Mouse (Mus musculus): Measurements from ENCODE around the gene Ddx1.

Gene Ddx1

DNA sequence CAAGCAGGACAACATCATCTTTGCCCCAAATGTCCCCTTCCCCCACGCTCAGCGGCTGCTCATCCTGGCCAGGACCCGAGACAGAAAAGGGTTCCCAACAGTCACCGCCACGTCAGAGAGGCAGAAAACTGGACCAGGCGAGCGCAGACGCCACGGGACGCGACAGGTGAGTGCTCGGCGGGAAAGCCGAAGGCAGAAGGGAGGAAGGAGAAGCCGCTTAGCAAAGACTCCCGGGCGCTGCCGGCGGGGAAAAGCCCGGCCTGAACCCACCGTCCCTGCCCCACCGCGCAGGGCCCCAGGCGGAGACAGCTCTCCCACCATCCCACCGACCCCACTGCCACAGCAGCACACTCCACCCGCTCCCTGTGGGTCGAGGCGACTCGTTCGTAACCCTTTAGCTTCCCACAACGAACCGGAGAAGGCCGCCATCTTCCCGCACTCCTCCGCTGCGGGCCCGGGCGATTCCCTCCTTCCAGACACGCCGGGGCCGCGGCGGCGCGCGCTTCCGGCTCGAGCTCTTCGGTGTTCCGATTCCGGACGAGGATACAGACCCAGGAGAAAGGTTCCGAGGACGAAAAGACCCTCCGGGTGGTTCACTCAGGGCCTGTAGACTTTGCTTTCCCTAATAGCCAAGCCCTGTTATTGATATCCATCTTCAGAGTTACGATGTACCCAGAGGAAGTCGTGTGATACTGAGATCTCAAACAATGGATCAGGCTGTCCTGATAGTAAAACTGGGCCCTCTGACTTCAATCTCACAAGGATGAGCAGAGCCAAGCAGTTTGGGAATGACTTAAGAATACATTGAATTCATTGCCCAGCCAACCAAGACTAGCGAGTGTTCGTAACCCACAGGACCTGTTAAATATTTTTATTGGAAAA, at the start of gene Ddx1:
Gene Ddx1, minus strand, starts transcription at position 523 of the 882 bp plus-strand sequence.
- DNase-seq (ENCODE audit: low read depth) = peak; percentile 94

DNA sequence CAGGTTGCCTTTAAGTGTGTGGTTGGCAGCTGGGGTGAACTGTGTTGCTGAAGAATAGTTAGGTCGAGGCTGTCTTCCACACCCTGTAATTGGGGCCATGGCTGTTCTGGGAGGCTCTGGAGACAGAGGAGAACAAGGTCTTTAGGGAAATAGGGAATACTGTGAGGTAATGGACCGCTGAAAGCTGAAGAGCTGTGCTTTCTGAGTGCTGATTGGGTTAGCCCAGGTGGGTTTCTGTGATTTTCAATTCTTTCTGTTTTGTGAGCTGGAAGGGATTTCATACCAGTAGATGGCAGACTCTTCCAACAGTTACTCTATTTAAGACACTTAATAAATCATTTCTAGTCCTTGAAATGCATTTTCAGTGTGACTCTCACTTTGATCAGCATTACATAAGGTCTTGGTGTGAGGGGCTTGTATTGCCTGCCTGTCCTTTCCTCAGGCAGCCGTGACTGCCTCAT, 44.4 kb upstream of the Ddx1 start:
- DNase-seq (ENCODE audit: low read depth) = peak; percentile 37

DNA sequence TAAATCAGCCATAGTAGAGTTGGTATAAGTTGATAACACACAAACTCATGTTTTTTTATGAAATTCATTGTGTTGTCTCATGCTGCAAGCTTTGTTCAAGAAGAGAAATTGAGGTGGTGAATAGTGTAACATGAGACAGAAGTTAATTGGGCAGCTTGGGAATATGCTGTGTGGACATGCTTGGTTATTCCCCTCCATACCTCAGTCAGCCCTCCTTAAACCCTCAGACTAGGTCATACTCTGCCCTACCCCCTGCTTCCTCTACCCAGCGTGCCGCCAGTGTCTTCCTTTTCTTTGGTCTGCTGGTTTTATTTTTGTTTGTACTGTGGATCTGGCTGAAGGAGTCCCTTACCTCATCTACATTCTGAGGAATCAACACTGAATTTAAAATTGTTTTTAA, 42.4 kb upstream of the Ddx1 start:
- no peak for DNase-seq (ENCODE audit: low read depth)

DNA sequence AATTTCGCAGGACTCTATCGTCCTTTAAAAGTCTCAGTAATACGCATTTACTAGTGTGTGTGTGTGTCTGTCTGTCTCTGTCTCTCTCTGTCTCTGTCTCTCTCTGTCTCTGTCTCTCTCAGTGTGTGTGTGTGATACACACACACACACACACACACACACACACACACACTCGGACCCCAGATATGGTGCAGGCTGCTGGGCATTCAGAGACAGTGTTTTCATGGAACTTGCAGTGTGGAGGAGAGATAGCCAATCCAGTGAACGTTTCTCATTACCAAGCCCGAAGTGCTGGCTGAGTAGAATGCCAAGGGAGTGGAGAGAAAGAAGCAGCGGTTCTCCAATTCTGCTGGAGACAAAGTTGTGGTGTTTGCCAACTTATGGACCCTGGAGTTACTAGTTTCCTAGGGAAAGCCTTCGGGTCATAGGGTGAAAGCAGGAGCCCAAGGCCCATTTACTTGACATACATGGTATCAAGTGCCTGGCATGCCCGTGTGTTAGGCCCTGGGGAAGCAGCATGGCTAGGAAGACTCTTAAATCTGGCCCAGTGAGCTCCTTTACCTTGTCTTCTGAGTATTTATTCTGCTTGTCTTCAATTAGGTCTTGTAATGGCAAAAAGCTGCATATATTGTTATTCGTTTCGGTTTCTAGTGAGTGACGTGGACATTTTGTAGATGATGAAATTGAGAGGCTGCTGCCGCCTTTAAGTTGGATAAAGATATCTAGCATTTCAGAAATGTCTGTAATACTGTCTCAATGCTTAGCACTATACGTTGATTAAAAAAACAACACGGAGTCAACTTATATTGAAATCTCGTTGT, 20.8 kb upstream of the Ddx1 start:
- DNase-seq (ENCODE audit: low read depth) = peak; percentile 29

DNA sequence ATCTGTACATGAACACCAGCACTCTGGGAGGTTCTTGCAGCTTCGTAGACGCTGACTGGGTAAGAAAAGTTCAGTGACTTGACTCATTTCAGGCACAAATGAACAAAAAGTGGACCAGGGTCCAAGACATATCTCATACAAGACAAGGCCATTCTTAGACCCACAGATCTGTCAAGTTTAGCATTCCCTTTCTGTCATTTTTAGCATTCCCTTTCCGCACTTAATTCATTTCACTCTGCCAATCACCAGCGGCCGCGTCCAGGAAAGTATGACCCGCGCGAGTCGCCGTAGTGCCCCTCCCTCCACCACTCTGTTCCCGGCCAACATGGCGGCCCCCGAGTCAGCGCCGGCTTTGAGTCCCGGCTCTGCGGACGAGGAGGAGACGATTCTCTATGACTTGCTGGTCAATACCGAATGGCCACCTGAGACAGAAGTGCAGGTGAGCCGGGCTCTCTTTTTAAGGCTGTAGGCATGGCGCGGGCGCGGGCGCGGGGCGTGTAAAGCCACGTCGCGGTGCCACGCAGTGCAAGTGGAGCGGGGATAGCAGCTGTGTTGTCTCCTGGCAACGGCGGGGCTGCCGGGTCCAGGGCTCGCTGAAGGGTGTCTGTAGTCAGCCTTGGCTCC, 19.9 kb upstream of the Ddx1 start, which contains the start of gene Nbas:
Gene Nbas, plus strand, starts transcription at position 308 of the 624 bp plus-strand sequence.
- peak; percentile 87 for DNase-seq (ENCODE audit: low read depth)

DNA sequence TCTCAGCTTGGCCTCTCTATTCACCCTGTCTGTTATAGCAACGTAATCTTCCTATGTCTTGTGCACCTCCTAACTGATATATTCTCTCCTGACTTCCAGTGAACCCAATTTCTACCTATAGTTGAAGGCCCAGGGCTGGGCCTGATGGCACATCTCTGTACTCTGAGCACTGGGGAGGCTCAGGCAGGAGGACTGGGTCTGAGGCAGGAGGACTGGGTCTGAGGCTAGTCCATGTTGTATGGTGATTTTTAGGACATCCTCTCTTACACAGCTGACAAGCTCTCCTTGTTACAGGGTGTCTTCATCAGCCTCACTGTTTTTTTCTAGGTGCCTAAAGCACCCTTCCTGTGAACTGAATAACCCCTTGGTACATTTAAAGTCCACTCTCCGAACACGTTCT, 19.4 kb upstream of the Ddx1 start:
- DNase-seq (ENCODE audit: low read depth) = no peak

DNA sequence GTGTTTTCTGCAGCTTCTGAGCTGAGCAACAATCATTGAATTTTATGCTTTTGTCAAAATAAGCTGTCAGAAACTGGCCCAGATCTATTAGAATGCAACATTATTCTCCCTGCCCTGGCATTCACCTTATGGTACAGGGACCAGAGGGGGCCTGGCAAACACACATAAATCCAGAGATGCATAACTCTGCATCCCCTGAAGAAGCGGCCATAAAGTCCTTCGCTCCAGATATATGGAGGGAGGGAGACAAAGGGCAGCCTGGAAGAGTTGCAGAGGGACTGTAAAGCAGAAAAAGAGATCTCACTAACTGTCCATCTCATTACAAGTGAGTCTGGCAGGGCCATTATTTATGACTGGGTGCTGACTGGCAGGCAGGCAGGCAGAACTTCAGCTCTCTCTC, 6.7 kb upstream of the Ddx1 start:
- no peak for DNase-seq (ENCODE audit: low read depth)

DNA sequence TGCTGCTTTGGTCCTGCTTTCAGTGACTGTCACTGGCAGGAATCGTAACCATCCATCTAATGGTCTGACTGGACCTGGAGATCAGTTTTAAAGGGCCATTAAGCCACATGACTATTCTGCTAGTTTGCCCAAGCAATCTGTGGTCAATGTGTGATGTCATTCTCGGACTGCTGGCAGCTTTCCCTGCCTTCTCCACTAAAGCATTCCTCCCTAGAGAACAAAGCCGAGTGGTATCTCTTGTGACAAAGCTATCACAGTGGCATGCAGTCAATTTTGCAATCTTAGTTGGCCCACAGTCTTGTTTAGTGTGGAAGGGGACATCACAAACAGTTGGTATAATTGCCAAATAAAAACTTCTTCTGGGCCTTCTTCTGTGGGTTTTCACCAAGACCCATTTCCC, 6.1 kb upstream of the Ddx1 start:
- peak; percentile 83 for DNase-seq (ENCODE audit: low read depth)

DNA sequence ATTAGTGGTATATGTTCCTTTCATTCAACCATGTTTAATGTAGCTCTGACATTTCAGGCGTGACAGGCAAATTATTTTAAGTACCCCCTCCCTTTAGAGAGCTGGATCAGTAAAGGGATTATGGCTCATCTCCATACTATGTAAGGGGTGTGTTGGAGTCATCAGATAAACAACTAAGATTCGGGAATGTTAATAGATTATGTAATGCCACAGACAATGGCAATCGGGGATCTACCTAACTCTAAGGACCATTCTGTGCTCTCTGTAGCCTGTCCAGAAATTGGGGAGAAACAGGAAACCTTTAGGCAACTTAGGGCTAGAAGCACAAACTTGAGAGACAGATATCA, 533 bp upstream of the Ddx1 start:
- DNase-seq (ENCODE audit: low read depth) = no peak

DNA sequence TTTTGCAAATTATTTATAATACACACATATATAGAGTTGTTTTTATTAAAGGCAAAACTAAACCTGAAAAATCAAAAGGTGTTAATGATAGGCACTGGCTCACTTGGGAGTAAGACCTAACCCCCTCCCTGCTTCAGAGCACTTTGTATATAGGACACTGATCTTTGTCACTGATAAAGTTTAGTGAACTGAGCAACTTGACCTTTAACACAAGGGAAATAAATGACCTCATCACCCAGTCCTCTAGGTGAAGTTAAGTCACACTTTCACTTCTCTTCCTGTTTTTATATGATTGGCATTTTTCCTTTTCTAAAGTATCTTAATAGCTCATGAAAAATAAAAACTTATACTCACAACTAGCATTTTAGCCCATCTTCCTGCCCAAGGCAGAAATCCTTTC, 6.6 kb downstream of the Ddx1 start:
- DNase-seq (ENCODE audit: low read depth) = no peak

DNA sequence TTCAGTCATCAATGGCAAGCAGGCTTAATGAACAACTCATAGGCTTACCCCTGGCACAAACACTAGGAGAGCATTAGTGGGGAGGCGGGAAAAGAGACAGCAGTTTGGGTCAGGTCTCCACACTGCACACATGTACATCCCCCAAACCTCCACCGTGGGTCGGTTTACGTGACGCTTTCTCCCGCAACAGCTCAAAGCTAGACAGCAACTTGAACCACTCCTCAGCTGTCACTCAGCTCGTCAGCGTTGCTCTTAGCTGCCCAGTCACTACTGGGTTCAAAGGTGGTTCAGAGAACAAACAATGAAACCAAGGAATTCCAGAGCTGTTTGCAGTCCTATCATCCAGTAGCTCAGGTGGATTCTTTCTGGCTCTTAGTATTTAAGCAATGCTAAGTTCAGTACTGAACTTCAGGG, 30.9 kb downstream of the Ddx1 start:
- DNase-seq (ENCODE audit: low read depth) = no peak

DNA sequence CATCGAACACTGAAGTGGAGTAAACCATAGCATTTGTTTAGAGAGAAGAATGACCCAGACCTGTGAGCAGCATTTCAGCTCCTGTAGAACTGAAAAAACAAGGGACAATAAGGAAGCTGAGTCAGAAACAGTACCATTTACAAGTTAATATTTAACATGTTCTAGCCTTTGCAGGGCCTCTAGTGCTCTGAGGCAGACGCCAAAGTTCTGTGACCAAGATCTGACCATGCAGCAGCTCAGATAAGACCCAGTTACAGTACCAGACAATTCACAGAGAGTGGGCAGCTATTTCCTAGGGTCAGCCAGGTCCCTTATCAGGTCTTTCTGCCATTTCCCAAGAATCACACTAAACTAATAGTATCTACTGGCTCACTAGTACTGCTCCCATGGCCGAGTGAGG, 31.4 kb downstream of the Ddx1 start:
- DNase-seq (ENCODE audit: low read depth) = no peak

DNA sequence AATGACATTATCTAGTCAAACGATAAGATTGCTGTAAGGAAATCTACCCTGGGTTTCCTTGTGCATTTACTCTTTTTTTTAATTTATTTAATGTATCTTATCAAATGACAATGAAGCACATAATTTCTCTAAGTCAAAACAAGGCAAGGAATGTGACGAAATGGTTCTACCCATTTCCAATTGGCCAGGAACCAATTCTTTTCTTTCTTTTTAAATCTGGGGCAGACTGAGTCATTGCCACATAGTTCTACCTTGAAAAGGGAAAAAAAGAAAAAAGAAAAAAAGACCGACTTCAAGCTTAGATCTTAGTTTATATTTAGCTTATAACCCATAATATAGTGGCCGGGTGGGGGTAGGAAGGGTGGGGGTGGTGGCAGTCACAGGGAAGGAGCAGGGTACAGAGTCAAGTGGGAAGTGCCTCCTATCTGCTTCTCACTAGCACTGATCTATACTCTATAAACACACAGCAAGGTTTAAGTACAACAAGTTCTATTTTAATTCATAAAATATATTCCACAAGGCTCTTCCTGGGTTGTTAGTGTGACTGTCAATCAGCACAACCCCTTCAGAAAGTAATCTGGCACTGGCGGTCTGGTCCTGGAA, 32.4 kb downstream of the Ddx1 start:
- no peak for DNase-seq (ENCODE audit: low read depth)

DNA sequence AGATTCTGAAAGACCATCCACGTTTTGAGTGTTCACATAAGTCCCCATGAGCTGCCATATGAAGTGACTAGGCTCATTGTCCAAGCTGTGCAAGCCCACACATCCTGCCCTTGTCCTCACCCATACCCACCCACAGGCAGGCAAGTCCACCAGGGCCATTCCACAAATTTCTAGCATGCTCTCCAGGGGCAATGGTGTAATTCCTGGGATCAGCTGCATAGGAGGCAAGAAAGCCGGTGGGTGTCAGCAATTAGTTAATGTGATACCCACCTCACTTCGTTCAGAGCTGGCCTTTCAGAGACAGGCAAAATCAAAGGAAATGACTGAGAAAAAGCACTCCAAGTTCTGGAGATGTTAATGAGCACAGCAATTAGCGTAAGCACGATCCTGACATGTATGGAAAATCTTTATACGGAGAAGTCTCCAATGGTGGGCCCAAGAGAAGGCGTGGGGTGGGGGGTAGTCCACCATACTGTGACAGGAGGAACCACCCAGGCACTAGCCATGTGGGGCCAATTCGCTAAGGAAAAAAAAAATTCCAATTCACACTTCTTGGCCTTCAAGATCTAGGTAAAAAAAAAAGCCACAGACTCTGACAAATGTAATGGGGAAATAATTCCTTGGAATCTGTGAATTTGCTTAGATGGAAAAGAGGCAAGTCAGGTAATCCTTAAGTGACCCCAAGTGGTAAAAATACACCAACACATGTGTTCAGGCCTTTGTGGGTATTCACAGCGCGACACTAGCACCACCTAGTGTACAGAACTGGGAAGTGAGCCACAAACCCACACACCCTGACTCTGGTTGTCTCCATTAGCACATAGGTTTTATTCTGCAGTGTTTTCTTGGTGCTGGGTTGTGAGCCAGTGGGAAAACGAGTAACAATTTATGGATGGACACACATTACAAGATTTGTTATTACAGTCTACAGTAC, 34.4 kb downstream of the Ddx1 start:
- DNase-seq (ENCODE audit: low read depth) = peak; percentile 93

DNA sequence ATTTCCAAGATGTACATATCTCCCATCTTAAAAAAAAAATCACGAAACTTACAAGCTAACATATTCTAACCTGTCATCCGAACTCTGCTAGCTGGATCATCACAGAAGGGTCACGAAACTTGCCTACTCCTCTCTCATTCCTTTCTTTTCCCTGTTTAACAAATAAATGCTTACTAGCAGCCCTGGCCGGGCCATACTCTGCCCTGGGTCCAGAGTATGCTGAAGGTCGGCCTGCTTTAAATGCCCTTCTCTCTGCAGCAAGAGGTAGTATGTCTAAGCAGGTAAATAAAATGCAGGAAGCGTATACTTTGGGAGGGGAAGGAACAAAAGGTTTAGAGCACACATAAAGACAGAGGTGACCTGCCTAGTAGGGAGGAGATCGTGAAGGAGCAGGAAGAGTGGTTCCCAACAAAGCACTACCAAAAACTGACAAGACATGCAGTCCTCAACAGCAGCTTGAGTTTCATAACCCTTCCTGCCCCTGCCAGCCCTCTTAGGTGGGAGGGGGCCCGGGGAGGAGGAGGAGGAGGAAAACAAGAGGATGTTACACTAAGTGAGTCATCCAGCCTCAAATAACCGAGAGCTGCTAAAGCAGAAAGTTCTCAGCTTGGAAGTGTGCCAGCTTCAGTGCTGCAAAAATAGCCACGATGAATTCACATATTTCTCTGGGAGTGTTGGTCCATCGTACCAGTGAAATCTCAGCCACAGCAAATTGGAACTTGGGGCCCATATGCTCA, 37.1 kb downstream of the Ddx1 start:
- DNase-seq (ENCODE audit: low read depth) = peak; percentile 84

DNA sequence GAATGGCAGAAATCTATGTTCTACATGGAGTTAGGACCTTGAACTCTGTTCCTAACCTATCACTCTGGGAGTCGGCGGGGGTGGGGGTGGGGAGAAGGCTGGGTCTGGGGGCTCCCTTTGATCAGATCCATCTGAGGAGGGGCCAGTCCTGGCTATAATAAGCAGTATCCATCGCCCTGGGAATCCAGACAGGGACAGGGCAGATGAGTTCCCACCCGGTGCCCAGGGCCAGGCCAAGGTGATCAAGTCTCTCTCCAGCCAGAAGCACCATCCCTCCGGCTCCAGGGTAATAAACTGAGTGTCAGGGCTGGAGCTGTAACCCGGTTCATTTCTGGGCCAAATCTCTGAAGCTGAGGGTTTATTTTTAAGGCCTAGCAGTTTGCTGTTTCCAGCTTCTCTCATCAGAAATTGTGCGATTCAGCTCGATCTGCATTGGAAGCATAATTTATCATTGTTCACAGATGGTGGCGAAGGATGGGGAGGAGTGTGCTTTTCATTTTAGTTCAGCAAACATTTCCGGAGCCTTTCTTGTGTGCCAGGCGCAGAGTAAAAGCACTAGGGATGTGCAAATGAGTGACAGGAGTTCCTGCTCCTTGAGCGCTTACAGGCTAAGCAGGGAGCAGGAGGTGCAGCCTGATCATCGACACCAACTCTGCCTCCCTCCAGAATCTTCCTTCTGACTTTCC, 39.2 kb downstream of the Ddx1 start:
- DNase-seq (ENCODE audit: low read depth) = no peak

DNA sequence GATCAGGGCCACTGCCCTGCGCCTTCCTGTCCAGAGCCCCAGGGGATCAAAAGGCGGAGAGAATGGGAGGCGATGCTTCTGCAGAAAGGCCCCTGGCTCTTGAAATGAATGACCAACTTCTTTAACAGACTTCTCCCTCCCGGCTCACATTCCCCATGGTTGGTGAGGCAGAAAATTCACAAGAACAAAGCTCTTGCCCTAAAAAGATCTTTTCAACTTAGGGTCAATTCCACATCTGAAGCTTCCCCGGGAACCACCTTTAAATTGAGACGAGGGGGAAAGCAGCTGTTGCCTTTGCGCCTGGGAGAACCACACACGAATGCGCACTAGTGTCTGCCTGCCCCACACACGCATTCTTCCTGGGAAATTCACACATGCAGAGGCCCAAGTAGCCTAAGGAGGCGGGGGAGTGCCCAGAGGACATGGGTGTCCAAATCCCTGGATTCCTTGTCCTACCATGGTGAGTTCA, 40.0 kb downstream of the Ddx1 start:
- no peak for DNase-seq (ENCODE audit: low read depth)

DNA sequence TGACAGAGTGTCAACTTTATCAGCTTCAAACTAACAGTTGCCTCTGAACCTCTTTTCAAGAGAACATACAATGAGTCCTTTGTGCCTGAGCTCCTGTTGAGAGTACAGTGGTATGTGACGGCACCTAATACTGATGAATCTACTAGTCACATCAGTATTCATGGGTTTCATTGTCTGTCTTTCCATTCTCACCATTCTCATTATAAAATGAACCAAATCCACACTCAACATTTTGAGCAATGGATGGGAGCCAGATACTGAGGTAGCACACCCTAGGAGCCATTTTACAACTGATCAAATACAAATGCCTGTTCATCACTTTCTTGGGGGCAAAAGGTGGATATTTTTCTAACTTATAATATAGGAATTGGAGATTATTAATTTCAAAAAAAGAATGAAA, 40.5 kb downstream of the Ddx1 start:
- DNase-seq (ENCODE audit: low read depth) = no peak

DNA sequence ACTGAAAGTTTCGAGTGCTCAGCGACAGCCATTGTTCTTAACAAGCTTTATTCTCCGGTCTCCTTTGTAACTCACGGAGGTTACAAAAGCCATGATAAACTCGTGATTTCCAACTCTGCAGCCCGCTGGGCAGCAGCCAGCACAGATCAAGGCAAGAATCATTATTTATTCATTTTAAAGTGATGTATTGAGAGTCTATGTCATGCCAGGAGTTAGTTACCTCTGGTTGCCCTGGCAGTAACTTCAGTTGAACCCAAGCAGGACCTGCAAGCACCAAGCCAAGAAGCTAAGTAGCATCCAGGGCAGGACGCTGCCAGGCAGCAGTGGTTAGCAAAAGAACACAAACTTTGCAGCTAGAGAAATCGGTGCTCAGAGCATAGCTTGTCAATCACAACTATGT, 41.9 kb downstream of the Ddx1 start:
- no peak for DNase-seq (ENCODE audit: low read depth)

DNA sequence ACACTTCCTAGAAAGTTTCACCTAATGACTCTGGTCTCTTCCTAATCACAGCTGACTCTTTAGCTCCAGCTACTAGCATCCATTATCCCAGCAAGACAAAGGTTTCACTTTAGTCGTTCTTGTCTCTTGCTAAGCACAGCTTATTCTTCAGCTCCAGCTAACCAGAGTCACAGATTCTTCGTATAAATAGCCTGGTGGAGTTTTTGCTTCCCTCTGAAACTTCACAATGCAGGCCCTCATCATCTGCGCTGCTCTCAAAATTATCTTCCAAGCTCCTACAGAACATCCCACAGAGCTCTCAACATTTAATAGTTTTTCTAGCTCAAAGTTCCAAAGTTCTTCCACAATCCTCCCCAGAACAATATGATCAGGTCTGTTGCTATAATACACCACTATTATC, 43.3 kb downstream of the Ddx1 start:
- DNase-seq (ENCODE audit: low read depth) = no peak
